Mouse (Mus musculus) ES-Bruce4 (cell line): ENCODE measurements at regions not wholly inside any gene's neighbourhood (a gene's known extent, or its start where the extent isn't known, plus 50 kb on each side); places are given as distances from the start of the nearest gene placed in this dataset.

ENCODE experiments used
- H3K27ac ChIP-seq: 2 replicates; pipeline ENCODE4 v1.5.1; 2012; ENCODE audit warnings: low read length, inconsistent platforms; ENCODE audit not compliant: insufficient read depth
- H3K27me3 ChIP-seq: 2 replicates; pipeline ENCODE4 v1.6.1; 2012; ENCODE audit warnings: mild to moderate bottlenecking, low read length, inconsistent platforms; ENCODE audit not compliant: control insufficient read depth, poor library complexity, insufficient read depth, severe bottlenecking
- H3K36me3 ChIP-seq: 2 replicates; pipeline ENCODE4 v1.6.1; 2012; ENCODE audit warnings: inconsistent platforms, mild to moderate bottlenecking, low read length, moderate library complexity; ENCODE audit not compliant: control insufficient read depth, poor library complexity, insufficient read depth, severe bottlenecking
- H3K4me1 ChIP-seq: one replicate; pipeline ENCODE4 v1.8.1; 2011; ENCODE audit warnings: low read length; ENCODE audit not compliant: control insufficient read depth, insufficient read depth
- H3K4me3 ChIP-seq: 2 replicates; pipeline ENCODE4 v1.5.1; 2011; ENCODE audit warnings: low read depth, mild to moderate bottlenecking, low read length
- H3K9ac ChIP-seq: 2 replicates; pipeline ENCODE4 v1.6.1; 2012; ENCODE audit warnings: low read depth, mild to moderate bottlenecking, inconsistent platforms; ENCODE audit not compliant: poor library complexity, severe bottlenecking
- H3K9me3 ChIP-seq: replicated peaks from 2 replicates; pipeline ENCODE4 v1.6.1; 2012; ENCODE audit warnings: mild to moderate bottlenecking, low read length, inconsistent platforms; ENCODE audit not compliant: control insufficient read depth, poor library complexity, insufficient read depth, severe bottlenecking
- CTCF ChIP-seq: IDR thresholded peaks from one replicate; pipeline ENCODE4 v1.8.1; 2011; ENCODE audit warnings: low read depth, low read length
- EP300 ChIP-seq: IDR thresholded peaks from 2 replicates; pipeline ENCODE4 v1.6.1; 2011; ENCODE audit warnings: low read depth, low read length; ENCODE audit not compliant: insufficient read depth
- POLR2A ChIP-seq: IDR thresholded peaks from one replicate; pipeline ENCODE4 v1.8.1; 2011; ENCODE audit warnings: low read length; ENCODE audit not compliant: insufficient read depth

DNA sequence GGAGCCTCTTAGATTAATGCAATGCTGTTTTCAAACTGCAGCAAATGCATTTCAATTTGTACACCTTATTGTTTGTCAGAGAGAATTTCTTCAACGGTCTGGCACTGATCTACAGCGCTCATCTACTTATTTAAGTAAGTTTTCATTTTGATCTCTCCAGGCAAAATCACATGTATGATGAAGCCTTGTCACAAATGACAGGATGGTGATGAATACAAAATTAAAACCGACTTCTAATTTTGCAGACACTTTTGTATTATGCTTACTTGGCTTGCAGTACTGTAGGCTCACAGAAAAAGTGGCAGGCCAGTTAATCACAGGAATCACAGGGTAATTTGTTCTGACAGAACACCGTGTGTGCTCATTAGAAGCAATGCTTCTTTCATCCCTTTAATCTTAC lies 406.4 kb downstream of the Gria2 start:
- no peak overlapping the region for H3K27ac ChIP-seq
- no peaks in the 10 kb centered on the region for H3K27me3 ChIP-seq
- TF ChIP-seq POLR2A (no peak), CTCF (no peak), EP300 (no peak)
- H3K36me3 ChIP-seq = no peaks in the 10 kb centered on the region
- no peak overlapping the region for H3K9ac ChIP-seq
- H3K9me3 ChIP-seq = no peaks in the 10 kb centered on the region
- no peaks in the 10 kb centered on the region for H3K4me1 ChIP-seq
- no peak overlapping the region for H3K4me3 ChIP-seq

DNA sequence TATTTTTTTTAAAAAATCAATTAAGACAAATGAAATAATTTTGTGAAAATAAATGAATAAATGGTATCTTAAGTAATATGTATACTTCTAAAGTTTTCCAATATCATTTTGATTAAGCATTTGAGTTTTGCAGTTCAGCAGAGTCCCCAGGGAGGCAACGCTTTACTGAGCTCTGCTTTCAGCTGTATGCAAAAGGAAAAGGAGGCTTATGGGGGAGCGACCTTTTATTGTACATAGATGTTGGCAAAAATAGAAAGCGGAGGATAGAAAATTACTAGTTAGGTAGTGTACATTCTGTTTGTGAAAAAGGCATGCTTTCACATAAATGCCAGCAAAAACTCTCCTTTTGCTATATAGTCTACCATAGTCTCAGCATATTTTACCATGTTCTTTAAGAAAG lies 382.2 kb downstream of the Gria2 start:
- Histone ChIP-seq H3K4me1 (no peaks in the 10 kb centered on the region), H3K27ac (no peak overlapping the region)
- TF ChIP-seq CTCF (no peak), EP300 (no peak), POLR2A (no peak)

DNA sequence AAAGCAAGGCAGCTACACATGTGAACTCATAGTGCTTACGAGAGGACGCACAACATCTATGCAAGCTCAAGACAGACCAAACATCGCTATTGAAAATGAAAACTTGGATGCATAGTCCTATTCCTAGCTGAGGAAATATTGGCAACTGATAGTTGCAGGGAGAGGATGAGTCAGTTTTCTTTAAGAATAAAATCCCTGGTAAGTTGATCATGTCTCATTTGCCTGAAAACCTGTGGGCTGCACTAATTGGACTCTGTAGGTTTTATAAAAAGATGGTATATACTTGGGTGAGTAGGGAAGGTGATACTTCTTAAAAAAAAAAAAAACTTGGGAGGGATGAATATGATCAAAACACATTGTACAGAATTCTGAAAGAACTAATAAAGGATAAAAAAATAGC lies 381.2 kb downstream of the Gria2 start:
- no peak overlapping the region for H3K27ac ChIP-seq
- no peak overlapping the region for H3K4me3 ChIP-seq
- TF ChIP-seq CTCF (no peak), POLR2A (no peak), EP300 (no peak)

More for the DNA sequence above, 382.2 kb downstream of the Gria2 start:
- H3K9ac ChIP-seq = no peak overlapping the region
- H3K27me3 ChIP-seq = no peaks in the 10 kb centered on the region
- no peaks in the 10 kb centered on the region for H3K36me3 ChIP-seq
- H3K9me3 ChIP-seq = no peaks in the 10 kb centered on the region
- H3K4me3 ChIP-seq = no peak overlapping the region

DNA sequence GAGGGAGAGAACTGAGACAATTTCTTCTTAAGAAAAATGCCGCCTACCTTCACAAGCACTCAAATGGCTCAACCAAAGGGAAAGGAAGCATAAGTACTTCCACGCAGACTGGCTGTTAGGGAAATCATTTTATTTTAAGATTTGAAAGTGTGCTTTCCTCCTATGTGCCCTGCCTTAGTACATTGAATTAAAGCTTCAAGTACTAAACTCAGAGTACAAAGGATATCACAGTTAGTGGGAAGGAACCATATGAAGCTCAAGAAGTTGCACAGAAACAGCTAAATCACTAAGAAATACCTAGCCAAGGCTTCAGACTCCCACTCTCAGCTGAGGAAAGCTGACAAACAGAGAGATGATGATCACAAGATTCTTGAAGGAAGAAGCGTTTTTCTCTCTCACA lies 380.5 kb downstream of the Gria2 start:
- no peak for TF ChIP-seq POLR2A
- TF ChIP-seq CTCF = no peak
- no peak for TF ChIP-seq EP300
- Histone ChIP-seq H3K27ac (no peak overlapping the region), H3K27me3 (no peaks in the 10 kb centered on the region), H3K9ac (no peak overlapping the region), H3K4me3 (no peak overlapping the region), H3K36me3 (no peaks in the 10 kb centered on the region), H3K4me1 (no peaks in the 10 kb centered on the region), H3K9me3 (no peaks in the 10 kb centered on the region)

More for the DNA sequence above, 381.2 kb downstream of the Gria2 start:
- Histone ChIP-seq H3K27me3 (no peaks in the 10 kb centered on the region), H3K9me3 (no peaks in the 10 kb centered on the region), H3K4me1 (no peaks in the 10 kb centered on the region), H3K36me3 (no peaks in the 10 kb centered on the region), H3K9ac (no peak overlapping the region)

DNA sequence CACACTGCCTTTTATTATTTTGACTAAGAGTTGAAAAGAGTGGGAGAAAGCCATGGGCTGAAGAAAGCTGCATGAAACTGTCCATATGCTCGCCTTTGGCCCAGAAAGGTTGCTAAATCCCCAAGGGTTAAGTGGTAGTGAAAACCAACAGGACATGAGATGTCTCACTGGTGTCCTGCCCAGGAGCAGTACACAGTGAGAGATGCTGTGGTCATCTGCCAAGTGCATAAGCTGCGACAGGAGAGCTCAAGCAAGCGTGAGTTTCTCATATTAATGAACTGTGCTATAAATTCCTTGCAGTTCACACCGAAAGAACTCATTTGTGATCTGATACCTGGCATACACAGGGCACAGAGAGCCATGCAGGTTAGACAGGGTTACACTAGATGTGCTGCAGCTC lies 380.0 kb downstream of the Gria2 start:
- Histone ChIP-seq H3K9me3 (no peaks in the 10 kb centered on the region), H3K4me3 (no peak overlapping the region), H3K9ac (no peak overlapping the region), H3K27ac (no peak overlapping the region), H3K27me3 (no peaks in the 10 kb centered on the region), H3K4me1 (no peaks in the 10 kb centered on the region), H3K36me3 (no peaks in the 10 kb centered on the region)
- no peak for TF ChIP-seq CTCF
- no peak for TF ChIP-seq POLR2A
- no peak for TF ChIP-seq EP300
